Mouse (Mus musculus) neural tube, embryonic 12.5 days (tissue): ENCODE results near the gene Jtb. TPM values are rescaled to one million over a fixed set of nuclear protein-coding genes. Genes with fewer than 3 reads are reported as not detected.

Experiments used
- ATAC-seq: fragments of 200-750 bp; cut with Nextera tagmentation; 2 replicates; pipeline ENCODE4 v1.8.0; 2017; ENCODE audit warnings: low read depth, mild to moderate bottlenecking, moderate TSS enrichment, moderate library complexity; ENCODE audit not compliant: low FRiP score
- H3K27ac ChIP-seq: fragments of 300-500 bp; sonication (generic); 2 replicates; pipeline ENCODE4 v1.5.1; 2016
- H3K27me3 ChIP-seq: fragments of 300-500 bp; sonication (generic); replicated peaks from 2 replicates; pipeline ENCODE4 v1.6.1; 2016; ENCODE audit warnings: mild to moderate bottlenecking
- H3K36me3 ChIP-seq: fragments of 300-500 bp; sonication (generic); 2 replicates; pipeline ENCODE4 v1.6.1; 2016; ENCODE audit warnings: mild to moderate bottlenecking
- H3K4me1 ChIP-seq: fragments of 300-500 bp; sonication (generic); 2 replicates; pipeline ENCODE4 v1.6.1; 2016
- H3K4me2 ChIP-seq: fragments of 300-500 bp; sonication (generic); replicated peaks from 2 replicates; pipeline ENCODE4 v1.6.1; 2016; ENCODE audit warnings: mild to moderate bottlenecking
- H3K4me3 ChIP-seq: fragments of 300-500 bp; sonication (generic); 2 replicates; pipeline ENCODE4 v1.5.1; 2016
- H3K9ac ChIP-seq: fragments of 300-500 bp; sonication (generic); 2 replicates; pipeline ENCODE4 v1.6.1; 2016; ENCODE audit warnings: mild to moderate bottlenecking
- H3K9me3 ChIP-seq: fragments of 300-500 bp; sonication (generic); 2 replicates; pipeline ENCODE4 v1.6.1; 2016; ENCODE audit warnings: mild to moderate bottlenecking
- WGBS: fragments of 180-500 bp; shearing (Covaris S2); methylation state at CpG from one replicate; pipeline ENCODE4 v1.1.7; 2016; 5-methylcytosine and 5-hydroxymethylcytosine counted together
- polyA plus RNA-seq: library from polyadenylated mRNA; unstranded; fragments of >200 nt; fragmentation: Nextera tagmentation; extraction: Ambion mirVana; gene quantifications from 2 replicates; pipeline ENCODE4 v1.2.1, GENCODE M21; 2016

Jtb gene
- polyA plus RNA-seq, 1 experiment from 2014 or later: 86.3 TPM

- H3K4me2 ChIP-seq: peak within 1 kb of the TSS; percentile 83
- peak within 1 kb of the TSS; percentile 53; the same call in 1 of the 2 replicates for H3K27ac ChIP-seq
- peaks cover 19% of the 10 kb centered on the region for H3K4me1 ChIP-seq
- WGBS: 2% methylated on average over 40 of the region's 40 CpGs
- H3K9ac ChIP-seq: peak within 1 kb of the TSS; percentile 88
- no peaks in the 10 kb centered on the region for H3K27me3 ChIP-seq
- H3K9me3 ChIP-seq: no peaks in the 10 kb centered on the region
- ATAC-seq: peak; percentile 97
- H3K4me3 ChIP-seq: peak within 1 kb of the TSS; percentile 88
- peaks cover 26% of the 10 kb centered on the region for H3K36me3 ChIP-seq
Observed at GRCm38 (mm10) chr3:90253653-90254418, 22.4 kb downstream of the Jtb start, which contains the start of gene Crtc2. Gene Crtc2, plus strand, starts transcription at chr3:90254163.

- Histone ChIP-seq H3K27ac (peak overlapping the region; percentile 53; the same call in 1 of the 2 replicates), H3K4me3 (peak overlapping the region; percentile 88), H3K4me2 (peak overlapping the region; percentile 83), H3K9ac (peak overlapping the region; percentile 88), H3K9me3 (no peaks in the 10 kb centered on the region), H3K27me3 (no peaks in the 10 kb centered on the region), H3K4me1 (peaks cover 15% of the 10 kb centered on the region), H3K36me3 (peaks cover 34% of the 10 kb centered on the region)
- peak; percentile 46; the same call in 1 of the 2 replicates for ATAC-seq
- WGBS: 1% methylated on average over 41 of the region's 41 CpGs
Observed at GRCm38 (mm10) chr3:90254419-90255193, 23.2 kb downstream of the Jtb start.

- Histone ChIP-seq H3K4me1 (peaks cover 15% of the 10 kb centered on the region), H3K9ac (peak overlapping the region; percentile 88), H3K27me3 (no peaks in the 10 kb centered on the region), H3K4me3 (peak overlapping the region; percentile 88), H3K36me3 (peaks cover 39% of the 10 kb centered on the region), H3K9me3 (no peaks in the 10 kb centered on the region), H3K27ac (no peak overlapping the region), H3K4me2 (peak overlapping the region; percentile 83)
- 19% methylated on average over 2 of the region's 2 CpGs for WGBS
- no peak for ATAC-seq
Observed at GRCm38 (mm10) chr3:90255194-90255565, 23.8 kb downstream of the Jtb start.

GRCm38 (mm10) chr3:90255784-90256353, 24.5 kb downstream of the Jtb start:
- ATAC-seq: no peak
- H3K9ac ChIP-seq: no peak overlapping the region
- peaks cover 42% of the 10 kb centered on the region for H3K36me3 ChIP-seq
- H3K4me1 ChIP-seq: peaks cover 15% of the 10 kb centered on the region
- no peak overlapping the region for H3K27ac ChIP-seq
- no peak overlapping the region for H3K4me3 ChIP-seq
- H3K27me3 ChIP-seq: no peaks in the 10 kb centered on the region
- no peaks in the 10 kb centered on the region for H3K9me3 ChIP-seq
- peak overlapping the region; percentile 83 for H3K4me2 ChIP-seq
- 96% methylated on average over 14 of the region's 14 CpGs for WGBS

DNA sequence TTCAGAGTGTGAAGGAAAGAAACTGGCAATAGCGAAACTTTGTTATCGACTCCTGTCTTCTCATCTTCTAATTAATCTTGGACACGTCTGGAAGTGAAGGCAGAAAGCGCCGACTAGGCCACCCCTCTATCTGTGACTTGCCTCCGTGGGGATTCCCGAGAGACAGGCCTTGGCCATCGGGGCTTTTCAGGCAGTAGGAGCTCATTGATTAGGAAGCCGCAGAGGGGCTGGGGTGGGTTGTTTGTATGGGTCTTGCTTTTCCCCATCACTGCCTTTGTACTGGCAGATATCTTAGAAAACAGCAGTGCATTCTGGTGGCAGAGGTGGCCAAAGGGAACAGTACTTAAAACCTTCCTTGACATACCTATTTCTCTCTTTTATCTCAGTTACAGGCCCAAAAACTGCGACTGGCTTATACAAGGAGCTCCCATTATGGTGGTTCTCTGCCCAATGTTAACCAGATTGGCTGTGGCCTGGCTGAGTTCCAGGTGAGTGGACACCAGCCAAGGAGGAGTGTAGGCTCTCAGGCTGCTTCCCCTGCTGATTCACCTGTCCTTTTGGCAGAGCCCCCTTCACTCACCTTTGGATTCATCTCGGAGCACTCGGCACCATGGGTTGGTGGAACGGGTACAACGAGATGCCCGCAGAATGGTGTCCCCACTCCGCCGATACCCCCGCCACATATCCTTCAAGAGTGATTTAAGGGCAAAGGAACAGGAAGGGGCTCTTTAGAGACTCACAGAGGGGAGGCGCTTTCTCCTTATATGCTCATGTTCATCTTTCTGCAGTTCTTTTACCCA, 25.5 kb downstream of the Jtb start:
- Histone ChIP-seq H3K4me2 (no peak overlapping the region), H3K27me3 (no peaks in the 10 kb centered on the region), H3K27ac (no peak overlapping the region), H3K9ac (no peak overlapping the region), H3K9me3 (no peaks in the 10 kb centered on the region), H3K4me1 (peaks cover 15% of the 10 kb centered on the region), H3K36me3 (peaks cover 43% of the 10 kb centered on the region), H3K4me3 (no peak overlapping the region)
- 93% methylated on average over 19 of the region's 19 CpGs for whole genome bisulfite sequencing
- no peak for ATAC-seq

DNA sequence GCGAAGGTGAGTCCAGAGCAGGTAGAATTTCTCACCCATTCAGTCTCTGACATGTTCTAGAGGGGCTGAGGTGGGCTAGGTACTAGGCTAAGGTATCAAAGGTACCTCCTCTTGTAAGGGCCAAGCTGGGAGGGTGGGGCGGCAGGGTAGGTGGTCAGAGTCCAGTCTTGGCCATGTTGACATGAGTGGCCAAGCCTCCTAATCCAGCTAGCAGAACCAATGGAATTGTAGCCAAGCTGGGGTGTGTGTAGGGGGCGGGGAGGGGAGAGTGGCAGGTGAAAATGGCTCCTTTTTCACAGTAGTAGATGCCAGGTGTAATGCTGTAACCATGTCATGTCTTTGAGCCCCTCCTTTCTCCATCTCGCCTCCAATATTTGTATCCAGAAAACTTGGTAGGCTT, 27.1 kb downstream of the Jtb start:
- Histone ChIP-seq H3K4me1 (peaks cover 15% of the 10 kb centered on the region), H3K9ac (no peak overlapping the region), H3K27me3 (no peaks in the 10 kb centered on the region), H3K4me2 (no peak overlapping the region), H3K36me3 (peaks cover 59% of the 10 kb centered on the region), H3K9me3 (no peaks in the 10 kb centered on the region), H3K27ac (no peak overlapping the region), H3K4me3 (no peak overlapping the region)
- ATAC-seq: no peak
- WGBS: 89% methylated on average over 4 of the region's 4 CpGs

- H3K9me3 ChIP-seq: no peaks in the 10 kb centered on the region
- H3K9ac ChIP-seq: no peak overlapping the region
- H3K4me1 ChIP-seq: peaks cover 9% of the 10 kb centered on the region
- H3K27ac ChIP-seq: no peak overlapping the region
- peaks cover 54% of the 10 kb centered on the region for H3K36me3 ChIP-seq
- no peak for ATAC-seq
- H3K27me3 ChIP-seq: no peaks in the 10 kb centered on the region
- H3K4me2 ChIP-seq: no peak overlapping the region
- H3K4me3 ChIP-seq: no peak overlapping the region
- WGBS: 93% methylated on average over 5 of the region's 5 CpGs
Observed at GRCm38 (mm10) chr3:90263121-90263771, 31.8 kb downstream of the Jtb start.

GRCm38 (mm10) chr3:90264687-90265033, 33.3 kb downstream of the Jtb start:
- Histone ChIP-seq H3K4me2 (peak overlapping the region; percentile 81), H3K27ac (no peak overlapping the region), H3K9ac (peak overlapping the region; percentile 94; the same call in 1 of the 2 replicates), H3K4me1 (peaks cover 9% of the 10 kb centered on the region), H3K36me3 (peaks cover 45% of the 10 kb centered on the region), H3K4me3 (peak overlapping the region; percentile 93), H3K9me3 (no peaks in the 10 kb centered on the region), H3K27me3 (no peaks in the 10 kb centered on the region)
- ATAC-seq: no peak
- whole genome bisulfite sequencing: 37% methylated on average over 10 of the region's 10 CpGs

GRCm38 (mm10) chr3:90265034-90265931, 33.9 kb downstream of the Jtb start, which contains the start of gene Dennd4b:
Gene Dennd4b, plus strand, starts transcription at chr3:90265185.
- Histone ChIP-seq H3K27ac (peak within 1 kb of the TSS; percentile 92), H3K4me1 (peaks cover 9% of the 10 kb centered on the region), H3K4me3 (peak within 1 kb of the TSS; percentile 93), H3K27me3 (no peaks in the 10 kb centered on the region), H3K9me3 (no peaks in the 10 kb centered on the region), H3K4me2 (peak within 1 kb of the TSS; percentile 81), H3K9ac (peak within 1 kb of the TSS; percentile 94), H3K36me3 (peaks cover 42% of the 10 kb centered on the region)
- peak; percentile 90 for ATAC-seq
- WGBS: under 1% methylated on average over 80 of the region's 87 CpGs

GRCm38 (mm10) chr3:90265932-90266741, 34.7 kb downstream of the Jtb start:
- ATAC-seq: peak; percentile 48
- 30% methylated on average over 16 of the region's 16 CpGs for WGBS
- peak overlapping the region; percentile 92 for H3K27ac ChIP-seq
- H3K9ac ChIP-seq: peak overlapping the region; percentile 94
- peak overlapping the region; percentile 93 for H3K4me3 ChIP-seq
- H3K9me3 ChIP-seq: no peaks in the 10 kb centered on the region
- no peaks in the 10 kb centered on the region for H3K27me3 ChIP-seq
- H3K4me1 ChIP-seq: peaks cover 9% of the 10 kb centered on the region
- peak overlapping the region; percentile 81 for H3K4me2 ChIP-seq
- peaks cover 42% of the 10 kb centered on the region for H3K36me3 ChIP-seq
